Mouse (Mus musculus) CH12.LX (cell line): ENCODE measurements at regions not wholly inside any gene's neighbourhood (a gene's known extent, or its start where the extent isn't known, plus 50 kb on each side); places are given as distances from the start of the nearest gene placed in this dataset.

Source experiments
- GABPA ChIP-seq: IDR thresholded peaks from 2 replicates; pipeline ENCODE4 v1.6.1; 2012; ENCODE audit warnings: low read depth, low read length, improper control_type of control experiment, inconsistent platforms; ENCODE audit not compliant: insufficient replicate concordance
- JUN ChIP-seq: IDR thresholded peaks from 2 replicates; pipeline ENCODE4 v1.6.1; 2011; ENCODE audit warnings: low read depth, mild to moderate bottlenecking, low read length, improper control_type of control experiment, moderate library complexity; ENCODE audit not compliant: insufficient read depth
- RAD21 ChIP-seq: IDR thresholded peaks from 2 replicates; pipeline ENCODE4 v1.6.1; 2011; ENCODE audit warnings: low read depth, mild to moderate bottlenecking, low read length, improper control_type of control experiment, moderate library complexity
- SIN3A ChIP-seq: IDR thresholded peaks from 2 replicates; pipeline ENCODE4 v1.6.1; 2012; ENCODE audit warnings: low read length, improper control_type of control experiment, inconsistent platforms
- TCF12 ChIP-seq: IDR thresholded peaks from 2 replicates; pipeline ENCODE4 v1.6.1; 2014; ENCODE audit warnings: low read depth, mild to moderate bottlenecking, inconsistent platforms, low read length, improper control_type of control experiment

DNA sequence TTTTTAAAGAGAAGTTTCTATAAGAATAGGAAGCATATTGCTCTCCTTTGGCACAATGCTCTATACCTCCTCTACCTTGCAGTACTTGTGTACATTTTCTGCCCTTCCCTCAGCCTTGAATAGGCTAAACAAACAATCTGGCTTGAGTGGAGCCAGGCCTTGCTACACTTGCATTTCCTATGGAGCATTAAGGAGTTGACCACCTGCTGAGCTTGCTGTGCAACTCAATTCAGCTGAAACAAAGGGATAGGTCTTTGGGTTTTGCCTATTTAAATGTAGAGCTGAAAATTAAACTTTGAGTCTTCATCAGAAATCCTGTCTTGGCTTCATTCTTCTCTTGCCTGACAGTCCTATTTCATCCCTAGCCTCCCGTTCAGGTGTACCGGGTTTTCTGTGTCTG is 124.0 kb downstream of the Cox7c start:
- TF ChIP-seq RAD21 (no peak), SIN3A (no peak), TCF12 (no peak), GABPA (no peak), JUN (no peak)
